Mouse (Mus musculus) testis, adult 2 months (tissue): ENCODE results near the gene Herc2. TPM values are rescaled to one million over a fixed set of nuclear protein-coding genes. Genes with fewer than 3 reads are reported as not detected.

Source experiments
- H3K27ac ChIP-seq: fragments of 200-500 bp; 2 replicates; pipeline ENCODE4 v1.5.1; 2012; ENCODE audit warnings: low read depth, low read length; ENCODE audit not compliant: control insufficient read depth, insufficient read depth
- H3K27me3 ChIP-seq: fragments of 200-500 bp; 2 replicates; pipeline ENCODE4 v1.6.1; 2012; ENCODE audit warnings: mild to moderate bottlenecking, low read length, moderate library complexity; ENCODE audit not compliant: control insufficient read depth, insufficient read depth
- H3K36me3 ChIP-seq: fragments of 200-500 bp; 2 replicates; pipeline ENCODE4 v1.6.1; 2012; ENCODE audit warnings: mild to moderate bottlenecking, low read length; ENCODE audit not compliant: control insufficient read depth, insufficient read depth
- H3K4me1 ChIP-seq: fragments of 200-500 bp; 2 replicates; pipeline ENCODE4 v1.6.1; 2012; ENCODE audit warnings: low read length; ENCODE audit not compliant: control insufficient read depth, insufficient read depth
- H3K4me3 ChIP-seq: fragments of 200-500 bp; 2 replicates; pipeline ENCODE4 v1.5.1; 2012; ENCODE audit warnings: low read depth, mild to moderate bottlenecking, low read length, moderate library complexity, mixed read lengths; ENCODE audit not compliant: control insufficient read depth
- CTCF ChIP-seq: fragments of 200-500 bp; IDR thresholded peaks from 2 replicates; pipeline ENCODE4 v1.5.1; 2012; ENCODE audit warnings: low read depth, mild to moderate bottlenecking, inconsistent platforms, low read length, moderate library complexity; ENCODE audit not compliant: control insufficient read depth, insufficient read depth, insufficient replicate concordance
- POLR2A ChIP-seq: fragments of 200-500 bp; IDR thresholded peaks from 2 replicates; pipeline ENCODE4 v1.6.1; 2012; ENCODE audit warnings: low read depth, mild to moderate bottlenecking, inconsistent platforms, low read length, moderate library complexity; ENCODE audit not compliant: control insufficient read depth
- polyA plus RNA-seq: library from polyadenylated mRNA; depleted of rRNA; stranded (reverse); fragments of >200 nt; gene quantifications from 2 replicates; pipeline ENCODE4 v1.2.3, GENCODE M21; 2012; rRNA removed

Herc2 gene
- polyA plus RNA-seq, 1 experiment = 25.6 TPM

- Histone ChIP-seq H3K4me1 (no peaks in the 10 kb centered on the region), H3K27ac (no peak within 1 kb of the TSS)
- TF ChIP-seq POLR2A (no peak), CTCF (no peak)
Observed at GRCm38 (mm10) chr7:56239543-56239942, 189.5 kb downstream of the Herc2 start, which contains the start of gene Oca2. Gene Oca2 (plus strand): TSS chr7:56239760.

GRCm38 (mm10) chr7:56254568-56254967 lies 204.6 kb downstream of the Herc2 start:
- Histone ChIP-seq H3K4me1 (no peaks in the 10 kb centered on the region), H3K27me3 (no peaks in the 10 kb centered on the region), H3K27ac (no peak overlapping the region), H3K4me3 (no peak overlapping the region), H3K36me3 (no peaks in the 10 kb centered on the region)
- TF ChIP-seq CTCF = no peak
- no peak for TF ChIP-seq POLR2A

More at GRCm38 (mm10) chr7:56239543-56239942, 189.5 kb downstream of the Herc2 start, which contains the start of gene Oca2:
- no peak within 1 kb of the TSS for H3K4me3 ChIP-seq
- no peaks in the 10 kb centered on the region for H3K27me3 ChIP-seq
- H3K36me3 ChIP-seq = no peaks in the 10 kb centered on the region

- Histone ChIP-seq H3K36me3 (no peaks in the 10 kb centered on the region), H3K27me3 (no peaks in the 10 kb centered on the region), H3K4me3 (no peak overlapping the region), H3K27ac (no peak overlapping the region), H3K4me1 (no peaks in the 10 kb centered on the region)
- TF ChIP-seq CTCF (no peak), POLR2A (no peak)
Observed at GRCm38 (mm10) chr7:56257875-56258441, 208.0 kb downstream of the Herc2 start.

- H3K36me3 ChIP-seq = no peaks in the 10 kb centered on the region
- no peak overlapping the region for H3K4me3 ChIP-seq
- H3K27ac ChIP-seq = no peak overlapping the region
- no peak for TF ChIP-seq CTCF
- no peak for TF ChIP-seq POLR2A
- H3K4me1 ChIP-seq = no peaks in the 10 kb centered on the region
- H3K27me3 ChIP-seq = no peaks in the 10 kb centered on the region
Observed at GRCm38 (mm10) chr7:56277506-56277905, 227.5 kb downstream of the Herc2 start.

Other genes with a start within 250 kb of the Herc2 start
- gene Cyfip1, start 208.5 kb upstream of the Herc2 start, polyA plus RNA-seq = 5.6 and 6.6 TPM in 2 replicates
- gene Nipa2, start 87.7 kb upstream of the Herc2 start, polyA plus RNA-seq = 4.5 and 5.5 TPM in 2 replicates
- 0.75 and 0.93 TPM in 2 replicates for gene Nipa1, start 30.2 kb upstream of the Herc2 start, polyA plus RNA-seq
- 1.9 and 2.8 TPM in 2 replicates for gene Oca2, start 189.6 kb downstream of the Herc2 start, polyA plus RNA-seq